Mouse (Mus musculus) heart, embryonic 13.5 days (tissue): ENCODE measurements at regions not wholly inside any gene's neighbourhood (a gene's known extent, or its start where the extent isn't known, plus 50 kb on each side); places are given as distances from the start of the nearest gene placed in this dataset.

ENCODE experiments used
- ATAC-seq: fragments of 200-750 bp; cut with Nextera tagmentation; 2 replicates; pipeline ENCODE4 v1.8.0; 2017; ENCODE audit warnings: moderate TSS enrichment; ENCODE audit not compliant: insufficient number of reproducible peaks, low FRiP score, low TSS enrichment; ENCODE audit errors: extremely low read depth
- H3K27ac ChIP-seq: fragments of 300-500 bp; sonication (generic); replicated peaks from 2 replicates; pipeline ENCODE4 v1.5.1; 2015; ENCODE audit warnings: moderate library complexity, mild to moderate bottlenecking, inconsistent platforms
- H3K27me3 ChIP-seq: fragments of 300-500 bp; sonication (generic); replicated peaks from 2 replicates; pipeline ENCODE4 v1.6.1; 2015; ENCODE audit warnings: mild to moderate bottlenecking, inconsistent platforms
- H3K36me3 ChIP-seq: fragments of 300-500 bp; sonication (generic); 2 replicates; pipeline ENCODE4 v1.6.1; 2015; ENCODE audit warnings: mild to moderate bottlenecking, inconsistent platforms
- H3K4me1 ChIP-seq: fragments of 300-500 bp; sonication (generic); 2 replicates; pipeline ENCODE4 v1.6.1; 2015; ENCODE audit warnings: inconsistent platforms
- H3K4me2 ChIP-seq: fragments of 300-500 bp; sonication (generic); 2 replicates; pipeline ENCODE4 v1.6.1; 2015; ENCODE audit warnings: inconsistent platforms, mild to moderate bottlenecking, moderate library complexity
- H3K4me3 ChIP-seq: fragments of 300-500 bp; sonication (generic); 2 replicates; pipeline ENCODE4 v1.5.1; 2015; ENCODE audit warnings: moderate library complexity, mild to moderate bottlenecking, inconsistent platforms
- H3K9ac ChIP-seq: fragments of 300-500 bp; sonication (generic); 2 replicates; pipeline ENCODE4 v1.6.1; 2015; ENCODE audit warnings: inconsistent platforms, mild to moderate bottlenecking, moderate library complexity
- H3K9me3 ChIP-seq: fragments of 300-500 bp; sonication (generic); 2 replicates; pipeline ENCODE4 v1.6.1; 2016; ENCODE audit warnings: inconsistent platforms
- WGBS: fragments of 180-500 bp; shearing (Covaris S2); methylation state at CpG from one replicate; pipeline ENCODE4 v1.1.7; 2015; ENCODE audit warnings: mixed read lengths; 5-methylcytosine and 5-hydroxymethylcytosine counted together

DNA sequence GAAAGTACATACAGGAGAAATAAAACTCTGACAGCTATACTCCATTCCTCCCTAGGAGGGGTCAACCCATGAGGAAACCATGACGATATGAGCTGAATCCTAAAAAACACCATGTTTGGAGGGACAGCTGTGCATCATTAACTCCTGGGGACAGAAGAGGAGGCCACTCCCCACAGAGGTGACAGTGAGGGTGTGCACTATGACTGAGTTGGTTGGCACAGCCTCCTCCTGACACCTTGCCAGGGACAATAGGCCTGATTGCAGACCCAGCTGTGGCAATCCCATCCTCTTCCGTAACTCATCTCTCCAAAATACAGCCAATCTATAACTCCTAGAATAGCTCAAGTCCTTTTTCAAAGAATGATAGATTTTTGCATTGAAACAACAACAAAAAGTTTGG lies 112.0 kb downstream of the Rbm43 start:
- H3K4me1 ChIP-seq, result peaks cover 7% of the 10 kb centered on the region; the same call in 1 of the 2 replicates
- H3K27ac ChIP-seq, result no peak overlapping the region
- no peak overlapping the region for H3K4me2 ChIP-seq
- H3K9me3 ChIP-seq, result no peaks in the 10 kb centered on the region
- 61% methylated on average over 2 of the region's 2 CpGs for WGBS
- H3K9ac ChIP-seq, result no peak overlapping the region
- no peaks in the 10 kb centered on the region for H3K36me3 ChIP-seq
- no peak overlapping the region for H3K4me3 ChIP-seq
- no peaks in the 10 kb centered on the region for H3K27me3 ChIP-seq
- ATAC-seq, result no peak

- WGBS, result 35% methylated on average over 7 of the region's 7 CpGs
- Histone ChIP-seq H3K36me3 (no peaks in the 10 kb centered on the region), H3K9ac (no peak overlapping the region), H3K27ac (no peak overlapping the region), H3K4me3 (no peak overlapping the region), H3K27me3 (no peaks in the 10 kb centered on the region), H3K4me1 (no peaks in the 10 kb centered on the region; the same call in 1 of the 2 replicates), H3K9me3 (no peaks in the 10 kb centered on the region), H3K4me2 (no peak overlapping the region)
- no peak for ATAC-seq
These were observed 104.5 kb downstream of the Rbm43 start for GRCm38 (mm10) chr2:51830286-51830944.

DNA sequence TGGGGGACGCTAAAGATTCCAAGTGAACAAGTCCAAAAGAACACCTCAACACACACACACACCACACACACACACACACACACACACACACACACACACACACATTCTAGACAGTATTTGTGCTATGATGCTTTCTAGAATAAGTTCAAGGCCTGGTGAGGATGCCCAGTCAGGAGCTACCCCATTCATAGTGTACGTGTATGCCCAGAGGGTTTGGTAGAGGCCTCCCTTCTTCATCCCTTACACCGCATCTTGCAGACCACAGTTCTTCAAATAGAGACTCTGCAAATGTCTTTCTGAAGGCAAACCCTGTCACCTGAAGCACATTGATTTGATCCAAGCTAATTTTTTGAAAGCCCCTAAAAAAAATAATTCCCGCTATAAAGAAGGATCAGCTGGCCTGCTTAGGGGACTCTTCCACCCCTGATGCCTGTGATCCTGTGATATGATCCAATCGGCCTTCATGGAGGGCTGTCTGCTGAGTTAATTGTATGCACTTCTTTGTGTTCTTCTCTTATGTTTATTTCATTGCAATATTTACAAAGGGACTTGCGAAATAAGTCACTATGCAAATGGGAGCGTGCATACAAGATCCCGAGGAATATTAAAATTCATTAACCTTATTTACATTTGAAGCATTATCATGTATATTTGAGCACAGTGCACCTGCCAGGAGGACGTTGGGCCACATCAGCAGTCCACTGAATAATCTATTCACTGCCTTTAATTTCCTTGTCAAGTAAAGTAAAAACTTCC lies 103.8 kb downstream of the Rbm43 start:
- 84% methylated on average over 9 of the region's 9 CpGs for WGBS
- H3K36me3 ChIP-seq, result no peaks in the 10 kb centered on the region
- no peak overlapping the region for H3K27ac ChIP-seq
- no peak overlapping the region for H3K9ac ChIP-seq
- H3K9me3 ChIP-seq, result no peaks in the 10 kb centered on the region
- no peak for ATAC-seq
- no peak overlapping the region for H3K4me2 ChIP-seq
- H3K4me1 ChIP-seq, result no peaks in the 10 kb centered on the region; the same call in 1 of the 2 replicates
- H3K4me3 ChIP-seq, result no peak overlapping the region
- no peaks in the 10 kb centered on the region for H3K27me3 ChIP-seq

- 75% methylated on average over 5 of the region's 5 CpGs for WGBS
- Histone ChIP-seq H3K9me3 (no peaks in the 10 kb centered on the region), H3K4me3 (no peak overlapping the region), H3K4me1 (no peaks in the 10 kb centered on the region), H3K27me3 (no peaks in the 10 kb centered on the region), H3K27ac (no peak overlapping the region), H3K4me2 (no peak overlapping the region), H3K9ac (no peak overlapping the region), H3K36me3 (no peaks in the 10 kb centered on the region)
- no peak for ATAC-seq
These were observed 97.1 kb downstream of the Rbm43 start for GRCm38 (mm10) chr2:51837864-51838263.

GRCm38 (mm10) chr2:51840808-51841207 lies 94.2 kb downstream of the Rbm43 start:
- Histone ChIP-seq H3K36me3 (no peaks in the 10 kb centered on the region), H3K4me1 (no peaks in the 10 kb centered on the region), H3K9me3 (no peaks in the 10 kb centered on the region), H3K27me3 (no peaks in the 10 kb centered on the region), H3K27ac (no peak overlapping the region), H3K4me3 (no peak overlapping the region), H3K9ac (no peak overlapping the region), H3K4me2 (no peak overlapping the region)
- WGBS, result 76% methylated on average over 3 of the region's 3 CpGs
- no peak for ATAC-seq

DNA sequence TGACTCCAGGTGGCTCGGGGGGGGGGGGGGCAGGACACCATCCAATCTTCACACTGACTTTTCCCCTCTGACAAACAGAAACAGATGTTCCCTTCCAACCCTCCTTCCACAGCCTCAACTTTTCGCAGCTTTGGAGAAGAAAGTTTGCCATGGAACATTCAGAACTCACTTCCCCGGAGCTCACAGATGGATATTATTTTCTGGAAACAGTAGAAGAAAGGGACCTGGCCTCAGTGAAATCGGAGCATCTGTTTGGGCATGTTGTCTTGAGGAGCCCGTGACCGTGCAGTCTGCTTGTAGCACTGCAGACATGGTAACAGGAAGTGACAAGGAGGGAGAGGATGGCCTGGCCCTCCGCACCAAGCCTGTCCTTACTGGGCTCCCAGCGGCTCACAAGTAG lies 90.1 kb downstream of the Rbm43 start:
- no peaks in the 10 kb centered on the region for H3K27me3 ChIP-seq
- no peaks in the 10 kb centered on the region for H3K4me1 ChIP-seq
- H3K27ac ChIP-seq, result no peak overlapping the region
- no peak for ATAC-seq
- H3K4me3 ChIP-seq, result no peak overlapping the region
- no peaks in the 10 kb centered on the region for H3K9me3 ChIP-seq
- no peak overlapping the region for H3K9ac ChIP-seq
- WGBS, result 72% methylated on average over 8 of the region's 8 CpGs
- H3K4me2 ChIP-seq, result no peak overlapping the region
- no peaks in the 10 kb centered on the region for H3K36me3 ChIP-seq

DNA sequence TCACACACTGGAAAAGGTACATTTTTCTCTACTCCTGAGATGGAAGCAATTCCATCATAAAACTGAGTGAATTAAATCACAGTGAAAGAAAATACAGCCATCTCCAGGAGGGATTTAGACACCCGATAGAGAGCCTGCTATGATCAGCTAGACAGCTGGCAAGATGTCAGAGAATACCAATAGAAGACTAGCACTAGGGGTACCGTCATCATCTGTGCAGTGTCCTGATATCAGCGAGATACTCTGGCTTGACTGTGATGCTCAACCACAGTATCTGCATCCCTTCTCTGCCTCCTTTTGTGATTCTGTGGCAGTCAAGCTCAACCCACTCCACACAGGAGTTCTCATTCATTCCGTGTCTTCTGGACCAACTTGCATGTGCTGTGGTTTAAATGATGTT lies 87.4 kb downstream of the Rbm43 start:
- no peaks in the 10 kb centered on the region for H3K36me3 ChIP-seq
- no peak for ATAC-seq
- no peak overlapping the region for H3K27ac ChIP-seq
- H3K9ac ChIP-seq, result no peak overlapping the region
- H3K4me2 ChIP-seq, result no peak overlapping the region
- H3K4me1 ChIP-seq, result no peaks in the 10 kb centered on the region
- no peaks in the 10 kb centered on the region for H3K27me3 ChIP-seq
- H3K9me3 ChIP-seq, result no peaks in the 10 kb centered on the region
- no peak overlapping the region for H3K4me3 ChIP-seq
- WGBS, result 72% methylated on average over 4 of the region's 4 CpGs

DNA sequence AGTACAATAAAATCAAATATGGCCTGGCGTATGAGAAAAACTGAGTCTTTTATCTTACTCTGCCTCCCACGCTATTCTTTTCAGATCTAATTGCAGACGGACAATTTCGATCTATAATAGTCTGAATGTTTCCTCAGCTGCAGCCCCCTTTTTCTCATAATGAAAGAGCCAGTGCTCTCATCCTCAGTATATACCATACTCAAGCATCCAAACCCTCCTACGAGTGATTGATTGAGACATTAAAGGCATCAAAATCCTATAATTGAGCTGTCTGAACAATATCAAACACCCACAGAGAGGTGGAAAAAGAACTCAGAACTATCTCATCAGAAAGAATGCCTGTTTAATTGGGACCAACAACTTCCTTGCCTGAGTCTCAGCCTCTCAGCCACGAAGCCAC lies 87.0 kb downstream of the Rbm43 start:
- 72% methylated on average over 6 of the region's 6 CpGs for WGBS
- H3K4me2 ChIP-seq, result no peak overlapping the region
- ATAC-seq, result no peak

DNA sequence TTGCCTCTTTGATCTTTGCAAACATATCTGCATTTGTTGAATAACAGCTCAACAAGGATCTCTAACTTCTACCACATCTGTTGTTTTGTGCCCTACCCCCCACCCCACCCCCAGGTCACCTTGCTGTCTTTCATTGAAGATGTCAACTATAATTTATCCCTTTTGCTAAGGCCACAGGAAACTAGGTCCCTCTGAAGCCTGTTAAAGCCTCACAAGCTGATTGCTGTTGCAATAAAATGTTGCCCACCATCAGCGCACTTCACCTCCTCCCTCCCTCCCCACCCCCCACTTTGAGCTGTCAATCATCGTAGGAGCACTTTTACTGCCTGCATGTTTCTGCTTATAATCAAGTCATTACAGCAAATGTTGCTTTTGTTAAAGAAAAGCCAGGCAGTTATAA lies 86.5 kb downstream of the Rbm43 start:
- Histone ChIP-seq H3K27ac (no peak overlapping the region), H3K4me1 (no peaks in the 10 kb centered on the region), H3K9ac (no peak overlapping the region), H3K4me3 (no peak overlapping the region), H3K36me3 (no peaks in the 10 kb centered on the region), H3K9me3 (no peaks in the 10 kb centered on the region), H3K4me2 (no peak overlapping the region), H3K27me3 (no peaks in the 10 kb centered on the region)
- no peak for ATAC-seq
- 65% methylated on average over 2 of the region's 2 CpGs for WGBS

More for the DNA sequence above, 87.0 kb downstream of the Rbm43 start:
- no peak overlapping the region for H3K27ac ChIP-seq
- H3K36me3 ChIP-seq, result no peaks in the 10 kb centered on the region
- no peaks in the 10 kb centered on the region for H3K9me3 ChIP-seq
- no peaks in the 10 kb centered on the region for H3K27me3 ChIP-seq
- H3K9ac ChIP-seq, result no peak overlapping the region
- no peaks in the 10 kb centered on the region for H3K4me1 ChIP-seq
- no peak overlapping the region for H3K4me3 ChIP-seq

- Histone ChIP-seq H3K9ac (no peak overlapping the region), H3K4me1 (no peaks in the 10 kb centered on the region), H3K9me3 (no peaks in the 10 kb centered on the region), H3K27me3 (no peaks in the 10 kb centered on the region), H3K27ac (no peak overlapping the region), H3K4me2 (no peak overlapping the region), H3K4me3 (no peak overlapping the region), H3K36me3 (no peaks in the 10 kb centered on the region)
- no peak for ATAC-seq
- 81% methylated on average over 9 of the region's 9 CpGs for WGBS
These were observed 84.4 kb downstream of the Rbm43 start for GRCm38 (mm10) chr2:51850581-51850980.

DNA sequence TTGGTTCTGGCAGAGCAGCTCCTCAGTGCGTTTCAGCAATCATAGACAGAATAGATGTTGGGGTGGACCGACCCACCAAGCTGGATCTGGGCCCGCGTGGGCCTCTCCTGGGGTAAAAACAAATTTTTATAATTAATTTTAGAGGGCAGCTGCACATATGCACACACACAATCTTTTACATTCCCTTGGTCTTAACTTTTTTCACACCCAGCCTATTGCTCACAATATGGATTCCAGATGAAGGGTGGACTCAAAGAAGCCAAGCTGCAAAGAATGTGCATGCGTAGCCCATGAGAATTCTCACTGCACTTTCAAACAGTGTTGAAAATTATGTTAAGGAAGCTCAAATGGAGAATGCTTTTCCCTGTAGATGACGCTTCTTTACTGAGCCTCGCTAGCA lies 83.3 kb downstream of the Rbm43 start:
- 85% methylated on average over 7 of the region's 7 CpGs for WGBS
- Histone ChIP-seq H3K4me1 (no peaks in the 10 kb centered on the region), H3K4me2 (no peak overlapping the region), H3K27me3 (no peaks in the 10 kb centered on the region), H3K27ac (no peak overlapping the region), H3K4me3 (no peak overlapping the region), H3K9ac (no peak overlapping the region), H3K9me3 (no peaks in the 10 kb centered on the region), H3K36me3 (no peaks in the 10 kb centered on the region)
- no peak for ATAC-seq

- no peak overlapping the region for H3K4me3 ChIP-seq
- no peak overlapping the region for H3K4me2 ChIP-seq
- H3K36me3 ChIP-seq, result no peaks in the 10 kb centered on the region
- H3K9me3 ChIP-seq, result no peaks in the 10 kb centered on the region
- H3K9ac ChIP-seq, result no peak overlapping the region
- H3K27me3 ChIP-seq, result no peaks in the 10 kb centered on the region
- no peaks in the 10 kb centered on the region for H3K4me1 ChIP-seq
- no peak overlapping the region for H3K27ac ChIP-seq
- no peak for ATAC-seq
These were observed 77.7 kb downstream of the Rbm43 start for GRCm38 (mm10) chr2:51857226-51857625.
